Mouse (Mus musculus) stomach, embryonic 14.5 days (tissue): ENCODE results near the gene Ugt1a2. TPM values are rescaled to one million over a fixed set of nuclear protein-coding genes. Genes with fewer than 3 reads are reported as not detected.

Experiments used
- ATAC-seq: fragments of 200-750 bp; cut with Nextera tagmentation; 2 replicates; pipeline ENCODE4 v1.8.0; 2017; ENCODE audit warnings: low read depth, moderate TSS enrichment; ENCODE audit not compliant: insufficient number of reproducible peaks, insufficient read depth, low FRiP score
- H3K27ac ChIP-seq: fragments of 300-500 bp; sonication (generic); 2 replicates; pipeline ENCODE4 v1.5.1; 2014; ENCODE audit warnings: mild to moderate bottlenecking, low read length, moderate library complexity, mixed read lengths
- H3K27me3 ChIP-seq: fragments of 300-500 bp; sonication (generic); 2 replicates; pipeline ENCODE4 v1.6.1; 2014; ENCODE audit warnings: low read length, control low read depth, mixed read lengths; ENCODE audit not compliant: control insufficient read depth, insufficient read depth
- H3K36me3 ChIP-seq: fragments of 300-500 bp; sonication (generic); 2 replicates; pipeline ENCODE4 v1.6.1; 2014; ENCODE audit warnings: mild to moderate bottlenecking, control low read depth, low read length, moderate library complexity, mixed read lengths; ENCODE audit not compliant: control insufficient read depth, insufficient read depth
- H3K4me1 ChIP-seq: fragments of 300-500 bp; sonication (generic); 2 replicates; pipeline ENCODE4 v1.6.1; 2014; ENCODE audit warnings: low read length, control low read depth, mixed read lengths; ENCODE audit not compliant: control insufficient read depth, insufficient read depth
- H3K4me2 ChIP-seq: fragments of 300-500 bp; sonication (generic); replicated peaks from 2 replicates; pipeline ENCODE4 v1.6.1; 2014; ENCODE audit warnings: low read depth, low read length, control low read depth
- H3K4me3 ChIP-seq: fragments of 300-500 bp; sonication (generic); 2 replicates; pipeline ENCODE4 v1.5.1; 2014; ENCODE audit warnings: low read depth, low read length, control low read depth
- H3K9ac ChIP-seq: fragments of 300-500 bp; sonication (generic); replicated peaks from 2 replicates; pipeline ENCODE4 v1.6.1; 2014; ENCODE audit warnings: low read depth, mild to moderate bottlenecking, control low read depth, low read length, moderate library complexity, mixed read lengths
- H3K9me3 ChIP-seq: fragments of 300-500 bp; sonication (generic); 2 replicates; pipeline ENCODE4 v1.6.1; 2016; ENCODE audit warnings: low read depth, low read length, control low read depth; ENCODE audit not compliant: control insufficient read depth
- WGBS: fragments of 180-500 bp; shearing (Covaris S2); extraction: QIAGEN DNeasy Blood & Tissue Kit; methylation state at CpG from one replicate; pipeline ENCODE4 v1.1.7; 2014; 5-methylcytosine and 5-hydroxymethylcytosine counted together
- polyA plus RNA-seq: library from polyadenylated mRNA; unstranded; fragments of >200 nt; fragmentation: Nextera tagmentation; extraction: Ambion mirVana; gene quantifications from 2 replicates; pipeline ENCODE4 v1.2.1, GENCODE M21; 2014

Gene Ugt1a2
- polyA plus RNA-seq, 1 experiment from 2014 or later: 0.69 TPM

- 44% methylated on average over 5 of the region's 5 CpGs for WGBS
- H3K9me3 ChIP-seq: peaks cover 88% of the 10 kb centered on the region
- H3K36me3 ChIP-seq: no peaks in the 10 kb centered on the region
Measured at GRCm38 (mm10) chr1:88234646-88235045, 34.2 kb downstream of the Ugt1a2 start.

GRCm38 (mm10) chr1:88235046-88235893, 34.9 kb downstream of the Ugt1a2 start:
- H3K27ac ChIP-seq: no peak overlapping the region
- H3K4me1 ChIP-seq: no peaks in the 10 kb centered on the region
- no peak overlapping the region for H3K9ac ChIP-seq
- peak; percentile 0; the same call in 1 of the 2 replicates for ATAC-seq
- H3K4me2 ChIP-seq: no peak overlapping the region
- peaks cover 88% of the 10 kb centered on the region for H3K9me3 ChIP-seq
- no peaks in the 10 kb centered on the region for H3K36me3 ChIP-seq
- H3K27me3 ChIP-seq: no peaks in the 10 kb centered on the region
- WGBS: 64% methylated on average over 11 of the region's 11 CpGs
- H3K4me3 ChIP-seq: no peak overlapping the region

More at GRCm38 (mm10) chr1:88234646-88235045, 34.2 kb downstream of the Ugt1a2 start:
- Histone ChIP-seq H3K4me1 (no peaks in the 10 kb centered on the region), H3K4me2 (no peak overlapping the region), H3K27ac (no peak overlapping the region), H3K9ac (no peak overlapping the region), H3K27me3 (no peaks in the 10 kb centered on the region), H3K4me3 (no peak overlapping the region)
- ATAC-seq: no peak

DNA sequence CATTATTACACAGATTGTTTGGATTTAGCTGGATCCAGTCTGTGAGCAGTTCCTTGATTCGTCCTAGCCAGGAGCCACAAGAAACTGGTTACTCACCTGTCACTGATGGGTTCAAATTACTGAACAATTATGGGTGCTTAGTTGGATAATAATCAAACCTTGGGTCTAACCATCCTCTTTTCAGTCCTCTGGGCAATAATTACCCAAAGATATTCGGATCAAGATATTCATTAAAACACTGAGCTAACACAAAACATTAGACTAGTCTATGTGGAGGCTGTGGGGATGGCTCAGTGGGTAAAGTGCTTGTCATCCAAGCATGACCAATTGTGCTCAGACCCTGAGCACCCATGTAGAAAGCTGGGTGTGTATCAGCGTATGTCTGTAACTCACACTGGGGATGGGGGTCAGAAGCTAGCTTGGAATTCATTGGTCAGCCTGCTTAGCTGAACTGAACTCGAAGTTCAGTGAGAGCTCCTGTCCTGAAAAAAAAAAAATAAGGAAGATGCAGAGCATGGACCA, 35.6 kb downstream of the Ugt1a2 start:
- Histone ChIP-seq H3K4me1 (no peaks in the 10 kb centered on the region), H3K4me2 (no peak overlapping the region), H3K9me3 (peaks cover 88% of the 10 kb centered on the region), H3K27me3 (no peaks in the 10 kb centered on the region), H3K27ac (no peak overlapping the region), H3K4me3 (no peak overlapping the region), H3K9ac (no peak overlapping the region), H3K36me3 (no peaks in the 10 kb centered on the region)
- 65% methylated on average over 4 of the region's 4 CpGs for WGBS
- no peak for ATAC-seq

DNA sequence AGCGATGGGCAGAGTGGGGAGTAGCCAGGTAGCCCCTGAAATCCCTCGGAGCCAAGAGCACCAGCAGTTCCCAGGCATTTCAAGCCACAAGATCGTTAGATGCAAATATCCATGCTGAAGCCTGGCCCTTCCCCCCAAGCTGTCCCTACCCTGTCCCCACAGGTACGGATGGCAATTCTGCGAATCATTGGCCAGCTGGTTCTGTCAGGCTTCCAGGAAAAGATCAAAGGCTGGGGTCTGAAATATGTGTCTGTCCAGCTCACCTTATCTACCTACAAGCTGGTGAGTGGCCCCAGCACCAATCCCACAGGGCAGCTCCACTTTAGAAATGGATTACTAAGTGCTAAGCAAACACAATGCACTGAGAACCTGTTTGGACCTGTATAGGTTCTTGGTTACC, 36.9 kb downstream of the Ugt1a2 start:
- Histone ChIP-seq H3K4me3 (no peak overlapping the region), H3K9me3 (peaks cover 84% of the 10 kb centered on the region), H3K9ac (no peak overlapping the region), H3K4me2 (no peak overlapping the region), H3K27me3 (no peaks in the 10 kb centered on the region), H3K4me1 (no peaks in the 10 kb centered on the region), H3K36me3 (no peaks in the 10 kb centered on the region), H3K27ac (no peak overlapping the region)
- WGBS: 74% methylated on average over 5 of the region's 5 CpGs
- ATAC-seq: peak; percentile 2; the same call in 1 of the 2 replicates

- Histone ChIP-seq H3K4me2 (no peak overlapping the region), H3K4me1 (no peaks in the 10 kb centered on the region), H3K4me3 (no peak overlapping the region), H3K36me3 (no peaks in the 10 kb centered on the region), H3K27ac (no peak overlapping the region), H3K9me3 (peaks cover 79% of the 10 kb centered on the region), H3K9ac (no peak overlapping the region), H3K27me3 (no peaks in the 10 kb centered on the region)
- 75% methylated on average over 6 of the region's 6 CpGs for WGBS
- no peak for ATAC-seq
Measured at GRCm38 (mm10) chr1:88238771-88239170, 38.4 kb downstream of the Ugt1a2 start.

DNA sequence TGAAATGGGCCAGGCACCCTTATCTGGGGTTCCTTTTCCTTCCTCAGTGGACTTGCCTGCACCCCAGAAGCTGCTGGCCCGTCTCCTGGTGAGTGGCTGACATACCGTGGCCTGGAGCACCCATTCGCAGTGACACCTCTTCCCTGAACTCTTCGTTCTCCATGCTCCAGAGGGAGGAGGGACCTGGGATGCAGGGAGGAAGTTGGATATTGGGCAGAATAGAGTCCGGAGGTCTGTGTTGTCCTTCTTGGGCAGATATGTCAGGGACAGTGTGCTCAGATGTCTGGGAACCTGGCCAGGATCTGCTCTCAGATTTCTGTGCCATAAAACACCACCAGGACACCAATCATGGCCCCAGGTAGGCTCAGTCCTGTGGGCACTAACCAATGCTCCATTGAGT, 39.7 kb downstream of the Ugt1a2 start:
- WGBS: 78% methylated on average over 5 of the region's 5 CpGs

GRCm38 (mm10) chr1:88240579-88240978, 40.2 kb downstream of the Ugt1a2 start:
- no peaks in the 10 kb centered on the region for H3K36me3 ChIP-seq
- H3K4me2 ChIP-seq: no peak overlapping the region
- H3K9ac ChIP-seq: no peak overlapping the region
- no peaks in the 10 kb centered on the region for H3K4me1 ChIP-seq
- WGBS: 72% methylated on average over 4 of the region's 4 CpGs
- no peaks in the 10 kb centered on the region for H3K27me3 ChIP-seq
- peaks cover 79% of the 10 kb centered on the region for H3K9me3 ChIP-seq
- H3K4me3 ChIP-seq: no peak overlapping the region
- no peak overlapping the region for H3K27ac ChIP-seq
- ATAC-seq: peak; percentile 1; the same call in 1 of the 2 replicates

More for the DNA sequence above, 39.7 kb downstream of the Ugt1a2 start:
- ATAC-seq: no peak
- Histone ChIP-seq H3K4me3 (no peak overlapping the region), H3K36me3 (no peaks in the 10 kb centered on the region), H3K9ac (no peak overlapping the region), H3K4me2 (no peak overlapping the region), H3K27me3 (no peaks in the 10 kb centered on the region), H3K27ac (no peak overlapping the region), H3K4me1 (no peaks in the 10 kb centered on the region), H3K9me3 (peaks cover 80% of the 10 kb centered on the region)

DNA sequence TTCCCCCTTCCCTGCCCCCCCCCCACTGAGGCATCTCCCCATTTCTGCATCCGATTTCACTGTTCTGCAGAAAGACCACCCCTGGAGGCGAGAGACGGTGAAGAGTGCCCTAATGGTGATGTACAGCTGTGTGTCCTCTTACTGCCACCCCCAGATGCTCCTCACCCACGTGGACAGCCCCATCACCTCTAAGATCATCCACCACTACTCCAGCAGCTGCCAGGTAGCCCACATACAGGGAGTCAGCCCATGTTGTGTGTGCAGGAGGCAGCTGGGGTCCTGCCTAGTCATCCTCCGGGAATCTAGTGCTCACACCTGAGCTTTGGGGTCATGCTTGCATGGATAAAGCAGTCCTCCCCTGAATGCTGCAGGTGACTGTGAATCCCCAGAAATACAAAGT, 43.5 kb downstream of the Ugt1a2 start:
- no peaks in the 10 kb centered on the region for H3K27me3 ChIP-seq
- no peak overlapping the region for H3K27ac ChIP-seq
- H3K4me3 ChIP-seq: no peak overlapping the region
- ATAC-seq: no peak
- no peaks in the 10 kb centered on the region for H3K36me3 ChIP-seq
- H3K9ac ChIP-seq: no peak overlapping the region
- peaks cover 86% of the 10 kb centered on the region for H3K9me3 ChIP-seq
- 62% methylated on average over 5 of the region's 5 CpGs for WGBS
- no peaks in the 10 kb centered on the region for H3K4me1 ChIP-seq
- no peak overlapping the region for H3K4me2 ChIP-seq
